Mouse (Mus musculus) adrenal gland, adult 2 months (tissue): Measurements from ENCODE around the gene Tex12. TPM values are rescaled to one million over a fixed set of nuclear protein-coding genes. Genes with fewer than 3 reads are reported as not detected.

ENCODE experiments used
- DNase-seq: peaks from one replicate; pipeline ENCODE4 v3.0.0; 2021
- polyA plus RNA-seq: library from polyadenylated mRNA; depleted of rRNA; stranded (reverse); fragments of >200 nt; gene quantifications from 2 replicates; pipeline ENCODE4 v1.2.3, GENCODE M21; 2012; rRNA removed
- total RNA-seq, 2 experiments: library from RNA; stranded (reverse); gene quantifications; 2 replicates each; pipeline ENCODE4 v1.2.3; 2021

Tex12 gene
- total and polyA plus RNA-seq, 3 experiments: not detected

DNA sequence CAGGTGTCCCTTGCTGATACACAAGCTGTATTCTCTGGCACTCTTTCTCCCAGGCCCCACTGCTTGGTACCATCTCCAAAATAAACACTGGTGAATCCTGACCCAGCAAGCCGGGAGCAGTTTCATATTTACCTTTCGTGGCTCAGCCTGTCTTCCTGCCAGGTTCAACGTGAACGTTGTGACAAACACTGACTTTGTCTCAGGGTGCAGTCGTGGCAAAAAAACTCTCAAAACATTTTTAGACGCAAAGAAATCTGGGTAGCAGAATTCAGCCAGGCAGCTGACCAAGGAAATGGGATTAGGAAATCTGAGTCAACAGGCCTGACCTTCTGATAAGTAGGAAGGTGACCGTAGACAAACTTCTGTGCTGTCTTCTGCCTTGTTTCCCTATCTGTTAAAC lies 53.6 kb downstream of the Tex12 start:
- peak; percentile 30 for DNase-seq

Other genes starting within 250 kb of the Tex12 start
- 1,000 to 10,000 TPM; 1,087 to 1,247 TPM for gene Rpl10-ps3, start 216.4 kb downstream of the Tex12 start, total RNA-seq
- gene Rpl10-ps3, start 216.4 kb downstream of the Tex12 start, polyA plus RNA-seq: 7.3 and 8.1 TPM in 2 replicates
- gene Plet1, start 66.8 kb downstream of the Tex12 start, total RNA-seq: under 1 TPM; 0.46 to 0.59 TPM
- 0.08 TPM in 1 of 2 replicates, not detected in the other for gene Plet1, start 66.8 kb downstream of the Tex12 start, polyA plus RNA-seq
- gene Pts, start 32.6 kb downstream of the Tex12 start, total RNA-seq: 10 to 100 TPM; 59.5 to 72.8 TPM
- 22.7 and 26.8 TPM in 2 replicates for gene Pts, start 32.6 kb downstream of the Tex12 start, polyA plus RNA-seq
- 1 to 10 TPM; 6.1 to 6.7 TPM for gene Il18, start 6.5 kb downstream of the Tex12 start, total RNA-seq
- 1.6 and 2.1 TPM in 2 replicates for gene Il18, start 6.5 kb downstream of the Tex12 start, polyA plus RNA-seq
- 1 to 10 TPM; 4.5 to 5.0 TPM for gene Bco2, start 6.1 kb downstream of the Tex12 start, total RNA-seq
- gene Bco2, start 6.1 kb downstream of the Tex12 start, polyA plus RNA-seq: 0.10 and 0.16 TPM in 2 replicates
- gene Sdhd, start 42.5 kb upstream of the Tex12 start, total RNA-seq: 100 to 1,000 TPM; 249 to 334 TPM
- 248 and 267 TPM in 2 replicates for gene Sdhd, start 42.5 kb upstream of the Tex12 start, polyA plus RNA-seq
- 100 to 1,000 TPM; 213 to 216 TPM for gene Timm8b, start 42.6 kb upstream of the Tex12 start, total RNA-seq
- 33.0 and 58.2 TPM in 2 replicates for gene Timm8b, start 42.6 kb upstream of the Tex12 start, polyA plus RNA-seq
- 1 to 10 TPM; 1.2 to 3.4 TPM for gene Pih1d2, start 56.0 kb upstream of the Tex12 start, total RNA-seq
- gene Pih1d2, start 56.0 kb upstream of the Tex12 start, polyA plus RNA-seq: 0.26 and 0.38 TPM in 2 replicates
- 10 to 100 TPM; 20.9 to 26.8 TPM for gene Nkapd1, start 56.1 kb upstream of the Tex12 start, total RNA-seq
- 6.8 and 7.3 TPM in 2 replicates for gene Nkapd1, start 56.1 kb upstream of the Tex12 start, polyA plus RNA-seq
- 100 to 1,000 TPM; 152 to 160 TPM for gene Dlat, start 98.5 kb upstream of the Tex12 start, total RNA-seq
- 30.1 and 32.5 TPM in 2 replicates for gene Dlat, start 98.5 kb upstream of the Tex12 start, polyA plus RNA-seq
- 1 to 10 TPM; 5.2 to 8.9 TPM for gene Dixdc1, start 178.2 kb upstream of the Tex12 start, total RNA-seq
- gene Dixdc1, start 178.2 kb upstream of the Tex12 start, polyA plus RNA-seq: 1.7 and 1.8 TPM in 2 replicates
- 1 to 10 TPM; 4.3 to 6.1 TPM for gene 2310030G06Rik, start 185.2 kb upstream of the Tex12 start, total RNA-seq
- gene 2310030G06Rik, start 185.2 kb upstream of the Tex12 start, polyA plus RNA-seq: 1.5 and 1.7 TPM in 2 replicates
- 10 to 100 TPM; 28.6 to 46.1 TPM for gene Cryab, start 190.0 kb upstream of the Tex12 start, total RNA-seq
- 67.3 and 78.0 TPM in 2 replicates for gene Cryab, start 190.0 kb upstream of the Tex12 start, polyA plus RNA-seq
- 1 to 10 TPM; 1.2 to 3.6 TPM for gene Hspb2, start 191.0 kb upstream of the Tex12 start, total RNA-seq
- 9.2 and 10.2 TPM in 2 replicates for gene Hspb2, start 191.0 kb upstream of the Tex12 start, polyA plus RNA-seq
- 1 to 10 TPM; 5.7 to 5.8 TPM for gene Fdxacb1, start 206.9 kb upstream of the Tex12 start, total RNA-seq
- gene Fdxacb1, start 206.9 kb upstream of the Tex12 start, polyA plus RNA-seq: 2.1 and 2.7 TPM in 2 replicates
- gene Alg9, start 213.7 kb upstream of the Tex12 start, total RNA-seq: 10 to 100 TPM; 27.1 to 27.8 TPM
- 17.6 and 26.8 TPM in 2 replicates for gene Alg9, start 213.7 kb upstream of the Tex12 start, polyA plus RNA-seq
- gene 1110032A03Rik, start 214.2 kb upstream of the Tex12 start, total RNA-seq: 10 to 100 TPM; 47.8 to 63.4 TPM
- 29.4 and 29.7 TPM in 2 replicates for gene 1110032A03Rik, start 214.2 kb upstream of the Tex12 start, polyA plus RNA-seq